Mouse (Mus musculus) C3H10T1/2 (cell line): ENCODE measurements around the gene Khdrbs1. TPM values are rescaled to one million over a fixed set of nuclear protein-coding genes. Genes with fewer than 3 reads are reported as not detected.

Experiments
- polyA plus RNA-seq, 2 experiments: library from polyadenylated mRNA; unstranded; fragments of >200 nt; fragmentation: generic; extraction: Trizol; gene quantifications; one replicate each; pipeline ENCODE4 v1.2.1; 2012; ENCODE audit warnings: missing spikeins in 2 of 2

The Khdrbs1 gene
- polyA plus RNA-seq: 10 to 100 TPM; 10.8 to 54.5 TPM

GRCm38 (mm10) chr4:129742232-129743009 is at the start of gene Khdrbs1:
Khdrbs1 (minus strand) TSS chr4:129742303.

DNA sequence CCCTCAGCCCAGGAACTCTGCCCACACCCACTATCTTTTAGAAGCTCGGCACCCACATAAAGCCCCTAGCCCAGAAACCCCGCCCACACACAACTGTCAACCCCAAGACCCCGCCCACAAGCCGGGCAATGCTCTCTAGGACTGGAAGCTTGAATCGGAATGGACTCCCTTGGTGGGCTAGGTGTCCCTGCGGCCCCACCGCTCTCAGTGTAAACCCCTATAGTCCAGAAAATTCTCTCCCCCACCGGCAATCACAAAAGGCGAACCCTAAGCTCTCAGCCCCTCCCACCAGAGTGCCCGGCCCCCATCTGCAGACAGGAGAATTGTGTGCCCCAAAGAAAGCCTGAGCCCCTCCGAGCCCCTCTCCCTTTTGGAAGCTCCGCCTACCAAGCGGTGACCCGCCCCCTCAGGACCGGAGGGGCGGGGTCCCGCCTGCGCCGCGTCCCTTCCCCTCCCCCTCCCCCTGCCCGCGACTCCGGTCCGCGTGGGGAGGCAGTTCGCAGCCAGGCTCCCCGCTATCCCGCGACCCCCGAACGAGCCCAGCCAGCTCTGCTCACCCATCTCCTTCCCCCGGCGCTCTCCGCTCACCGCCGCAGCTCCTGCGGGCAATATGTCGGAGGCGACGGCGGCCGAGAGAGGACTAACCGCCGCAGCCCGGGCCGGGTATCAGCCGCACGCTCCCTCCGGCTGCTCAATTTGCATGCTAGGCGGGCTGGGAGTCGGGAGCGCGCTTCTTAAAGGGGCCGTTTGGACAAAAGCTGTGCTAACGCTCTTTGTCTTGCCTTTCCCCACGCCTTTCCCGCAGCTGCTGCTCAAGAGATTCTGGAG is 45.7 kb downstream of the Khdrbs1 start, which contains the start of gene Tmem39b:
Gene Tmem39b, minus strand, starts transcription at position 681 of the 828 bp plus-strand sequence.

GRCm38 (mm10) chr4:129672083-129672877 is 69.8 kb downstream of the Khdrbs1 start, which contains the start of gene Kpna6:
Kpna6 (minus strand) TSS chr4:129672767.

Other genes with a start within 250 kb of the Khdrbs1 start
- gene Marcksl1, start 228.7 kb downstream of the Khdrbs1 start, polyA plus RNA-seq: 100 to 1,000 TPM in 1 of 2 experiments, 10 to 100 TPM in 1; 57.5 to 148 TPM
- gene Hdac1, start 199.6 kb downstream of the Khdrbs1 start, polyA plus RNA-seq: 10 to 100 TPM; 10.4 to 97.9 TPM
- gene Lck, start 168.7 kb downstream of the Khdrbs1 start, polyA plus RNA-seq: under 1 TPM; 0.12 to 0.33 TPM
- under 1 TPM in 1 of 2 experiments, not detected in 1; 0.12 TPM for gene Fam167b, start 163.8 kb downstream of the Khdrbs1 start, polyA plus RNA-seq
- gene Eif3i, start 141.7 kb downstream of the Khdrbs1 start, polyA plus RNA-seq: 100 to 1,000 TPM; 267 to 601 TPM
- gene Tmem234, start 141.6 kb downstream of the Khdrbs1 start, polyA plus RNA-seq: 100 to 1,000 TPM; 192 to 203 TPM
- gene Dcdc2b, start 128.0 kb downstream of the Khdrbs1 start, polyA plus RNA-seq: under 1 TPM; 0.27 to 0.48 TPM
- gene Iqcc, start 123.2 kb downstream of the Khdrbs1 start, polyA plus RNA-seq: 10 to 100 TPM in 1 of 2 experiments, 1 to 10 TPM in 1; 6.8 to 27.3 TPM
- 10 to 100 TPM in 1 of 2 experiments, 1 to 10 TPM in 1; 8.4 to 46.3 TPM for gene Ccdc28b, start 118.4 kb downstream of the Khdrbs1 start, polyA plus RNA-seq
- gene Txlna, start 101.2 kb downstream of the Khdrbs1 start, polyA plus RNA-seq: 10 to 100 TPM in 1 of 2 experiments, 1 to 10 TPM in 1; 9.4 to 25.1 TPM
- 10 to 100 TPM in 1 of 2 experiments, 1 to 10 TPM in 1; 5.5 to 16.3 TPM for gene Kpna6, start 69.5 kb downstream of the Khdrbs1 start, polyA plus RNA-seq
- 10 to 100 TPM; 12.8 to 14.4 TPM for gene Tmem39b, start 45.5 kb downstream of the Khdrbs1 start, polyA plus RNA-seq
- 10 to 100 TPM; 11.6 to 54.7 TPM for gene Ptp4a2, start 68.9 kb upstream of the Khdrbs1 start, polyA plus RNA-seq
- under 1 TPM; 0.01 to 0.08 TPM for gene Spocd1, start 186.9 kb upstream of the Khdrbs1 start, polyA plus RNA-seq
- gene Adgrb2, start 242.6 kb upstream of the Khdrbs1 start, polyA plus RNA-seq: 1 to 10 TPM in 1 of 2 experiments, under 1 TPM in 1; 0.33 to 3.1 TPM